ENCODE assay signal across 8 mouse cellular contexts in genomic region chr12:112671891-112672290, GRCm38 (mm10). TPM values are rescaled to one million over a fixed set of nuclear protein-coding genes. Genes with fewer than 3 reads are reported as not detected.
DNase-seq lines count a peak whose midpoint lies in the region; ATAC-seq and TF ChIP-seq lines count a peak whose summit lies in the region.

No protein-coding gene starts in this region.

- H3K9me3 ChIP-seq in liver, embryonic 15.5 days (replicated peaks): no peaks in the 10 kb centered on the region

- DNase-seq in adrenal gland, adult 2 months: peak; percentile 58
- no peak for DNase-seq in adrenal gland, adult 8-10 months
- DNase-seq in testis, postnatal 14 days (ENCODE audit: low spot score): no peak
- DNase-seq in right cerebral cortex, postnatal 25 days: no peak
- no peak for DNase-seq in yolk sac, embryonic 10.5 days (ENCODE audit: low spot score)
- DNase-seq in layer of hippocampus, postnatal 10 days (ENCODE audit: low spot score in 2 of 2): no peak

- H3K4me2 ChIP-seq in liver, embryonic 15.5 days: peak overlapping the region; percentile 96

- peaks cover 23% of the 10 kb centered on the region for H3K4me1 ChIP-seq in testis, adult 2 months (ENCODE audit: control insufficient read depth, insufficient read depth, low read length)
- H3K4me1 ChIP-seq in liver, embryonic 15.5 days (replicated peaks): peaks cover 69% of the 10 kb centered on the region

- TF ChIP-seq POLR2A in testis, adult 2 months (IDR thresholded peaks at IDR 0.05; ENCODE audit: control insufficient read depth, low read depth, low read length): no peak

- 79% methylated on average over 7 of the region's 7 CpGs for WGBS in liver, embryonic 15.5 days (ENCODE audit: insufficient replicate concordance)

- ATAC-seq in liver, embryonic 15.5 days (ENCODE audit: insufficient read depth): no peak

- H3K4me3 ChIP-seq in testis, adult 2 months (ENCODE audit: control insufficient read depth, low read depth, low read length): no peak overlapping the region
- no peak overlapping the region for H3K4me3 ChIP-seq in liver, embryonic 15.5 days (replicated peaks)

- no peaks in the 10 kb centered on the region for H3K27me3 ChIP-seq in testis, adult 2 months (ENCODE audit: control insufficient read depth, insufficient read depth, low read length)
- H3K27me3 ChIP-seq in liver, embryonic 15.5 days: peaks cover 17% of the 10 kb centered on the region

- peak; percentile 10; the same call in 1 of the 2 replicates for TF ChIP-seq CTCF in testis, adult 2 months (IDR thresholded peaks at IDR 0.05; ENCODE audit: control insufficient read depth, insufficient read depth, insufficient replicate concordance, low read depth, low read length)

- no peak overlapping the region for H3K9ac ChIP-seq in liver, embryonic 15.5 days

- H3K27ac ChIP-seq in testis, adult 2 months (ENCODE audit: control insufficient read depth, insufficient read depth, low read depth, low read length): no peak overlapping the region
- H3K27ac ChIP-seq in liver, embryonic 15.5 days (replicated peaks): no peak overlapping the region

- H3K36me3 ChIP-seq in testis, adult 2 months (ENCODE audit: control insufficient read depth, insufficient read depth, low read length): no peaks in the 10 kb centered on the region
- H3K36me3 ChIP-seq in liver, embryonic 15.5 days (replicated peaks): peaks cover 39% of the 10 kb centered on the region

RNA-seq across cellular contexts. Expression of gene Akt1, which starts 2.8 kb away (rescaled TPM):
- total RNA-seq in adrenal gland, adult 2 months (2021): 100 to 1,000 TPM; 267 to 369 TPM
- polyA plus RNA-seq in adrenal gland, adult 2 months (2012; rRNA removed): 291 and 463 TPM in 2 replicates
- total RNA-seq in adrenal gland, adult 8-10 months (2022): 100 to 1,000 TPM; 275 to 460 (median 313) TPM
- polyA plus RNA-seq in testis, adult 2 months (2012; rRNA removed): 28.3 and 29.1 TPM in 2 replicates
- polyA plus RNA-seq in liver, embryonic 15.5 days (2015; fragmentation: Nextera tagmentation; extraction: Ambion mirVana): 28.4 and 36.9 TPM in 2 replicates
- total RNA-seq in layer of hippocampus, postnatal 10 days (2021): 100 to 1,000 TPM; 182 to 185 TPM

RNA-seq across cellular contexts. Expression of gene Zbtb42, which starts 6.7 kb away (rescaled TPM):
- 10 to 100 TPM in 1 of 2 experiments, 1 to 10 TPM in 1; 5.5 to 15.8 TPM for total RNA-seq in adrenal gland, adult 2 months (2021)
- 25.5 and 32.6 TPM in 2 replicates for polyA plus RNA-seq in adrenal gland, adult 2 months (2012; rRNA removed)
- 10 to 100 TPM in 3 of 4 experiments, 1 to 10 TPM in 1; 8.7 to 20.1 (median 15.9) TPM for total RNA-seq in adrenal gland, adult 8-10 months (2022)
- 49.9 and 55.5 TPM in 2 replicates for polyA plus RNA-seq in testis, adult 2 months (2012; rRNA removed)
- polyA plus RNA-seq in liver, embryonic 15.5 days (2015; fragmentation: Nextera tagmentation; extraction: Ambion mirVana): 1.0 and 1.2 TPM in 2 replicates
- under 1 TPM; 0.33 to 0.80 TPM for total RNA-seq in layer of hippocampus, postnatal 10 days (2021)

RNA-seq across cellular contexts. Expression of gene Siva1, which starts 27.4 kb away (rescaled TPM):
- total RNA-seq in adrenal gland, adult 2 months (2021): 10 to 100 TPM; 23.6 to 53.6 TPM
- polyA plus RNA-seq in adrenal gland, adult 2 months (2012; rRNA removed): 49.1 and 67.3 TPM in 2 replicates
- 10 to 100 TPM; 37.0 to 73.9 (median 51.5) TPM for total RNA-seq in adrenal gland, adult 8-10 months (2022)
- 36.0 and 41.7 TPM in 2 replicates for polyA plus RNA-seq in testis, adult 2 months (2012; rRNA removed)
- polyA plus RNA-seq in liver, embryonic 15.5 days (2015; fragmentation: Nextera tagmentation; extraction: Ambion mirVana): 106 and 114 TPM in 2 replicates
- total RNA-seq in layer of hippocampus, postnatal 10 days (2021): 10 to 100 TPM; 17.0 to 19.5 TPM

RNA-seq across cellular contexts. Expression of gene Cep170b, which starts 48.4 kb away (rescaled TPM):
- total RNA-seq in adrenal gland, adult 2 months (2021): 10 to 100 TPM; 48.8 to 52.1 TPM
- polyA plus RNA-seq in adrenal gland, adult 2 months (2012; rRNA removed): 49.0 and 52.5 TPM in 2 replicates
- total RNA-seq in adrenal gland, adult 8-10 months (2022): 10 to 100 TPM; 43.6 to 74.0 (median 59.1) TPM
- 27.4 and 28.8 TPM in 2 replicates for polyA plus RNA-seq in testis, adult 2 months (2012; rRNA removed)
- polyA plus RNA-seq in liver, embryonic 15.5 days (2015; fragmentation: Nextera tagmentation; extraction: Ambion mirVana): 3.9 and 5.2 TPM in 2 replicates
- 100 to 1,000 TPM; 180 to 199 TPM for total RNA-seq in layer of hippocampus, postnatal 10 days (2021)

RNA-seq across cellular contexts. Expression of gene Adssl1, which starts 52.0 kb away (rescaled TPM):
- total RNA-seq in adrenal gland, adult 2 months (2021): 10 to 100 TPM; 10.7 to 39.1 TPM
- polyA plus RNA-seq in adrenal gland, adult 2 months (2012; rRNA removed): 10.6 and 11.0 TPM in 2 replicates
- total RNA-seq in adrenal gland, adult 8-10 months (2022): 10 to 100 TPM; 15.2 to 53.1 (median 30.7) TPM
- polyA plus RNA-seq in testis, adult 2 months (2012; rRNA removed): 7.9 and 8.9 TPM in 2 replicates
- 13.4 TPM in 2 replicates for polyA plus RNA-seq in liver, embryonic 15.5 days (2015; fragmentation: Nextera tagmentation; extraction: Ambion mirVana)
- 1 to 10 TPM; 2.1 to 2.4 TPM for total RNA-seq in layer of hippocampus, postnatal 10 days (2021)
